Mouse (Mus musculus) MEL (cell line): ENCODE measurements at regions not wholly inside any gene's neighbourhood (a gene's known extent, or its start where the extent isn't known, plus 50 kb on each side); places are given as distances from the start of the nearest gene placed in this dataset.

ENCODE experiments used
- DNase-seq: peaks from one replicate; pipeline ENCODE4 v3.0.0; 2011; ENCODE audit warnings: low read depth, low spot score
- H3K27ac ChIP-seq: 2 replicates; pipeline ENCODE4 v1.5.1; 2012; ENCODE audit warnings: low read depth, mild to moderate bottlenecking, control low read depth, low read length, moderate library complexity; ENCODE audit not compliant: control insufficient read depth
- H3K27me3 ChIP-seq, 2 experiments: fragments of 150-350 bp in 1 of 2; sonication (generic) in 1 of 2; 2 replicates each; pipeline ENCODE4 v1.6.1; 2012; ENCODE audit warnings: low read length in 2 of 2, mild to moderate bottlenecking in 2 of 2, improper control_type of control experiment in 1 of 2, moderate library complexity in 1 of 2; ENCODE audit not compliant: insufficient read depth in 2 of 2, control insufficient read depth in 1 of 2
- H3K36me3 ChIP-seq, 2 experiments: 2 replicates each; pipeline ENCODE4 v1.6.1; 2012 to 2014; ENCODE audit warnings: low read length in 2 of 2, improper control_type of control experiment in 1 of 2, inconsistent platforms in 1 of 2, mild to moderate bottlenecking in 1 of 2; ENCODE audit not compliant: insufficient read depth in 2 of 2, control insufficient read depth in 1 of 2
- H3K4me1 ChIP-seq, 2 experiments: fragments of 150-350 bp in 1 of 2; sonication (generic) in 1 of 2; 2 replicates each; pipeline ENCODE4 v1.6.1; 2012; ENCODE audit warnings: low read length in 2 of 2, improper control_type of control experiment in 1 of 2, mild to moderate bottlenecking in 1 of 2; ENCODE audit not compliant: insufficient read depth in 2 of 2, control insufficient read depth in 1 of 2
- H3K4me3 ChIP-seq, 2 experiments: fragments of 150-350 bp in 1 of 2; sonication (generic) in 1 of 2; 2 replicates each; pipeline ENCODE4 v1.5.1; 2012; ENCODE audit warnings: low read depth in 2 of 2, low read length in 2 of 2, mild to moderate bottlenecking in 2 of 2, moderate library complexity in 2 of 2, control low read depth in 1 of 2, improper control_type of control experiment in 1 of 2; ENCODE audit not compliant: control insufficient read depth in 1 of 2, insufficient read depth in 1 of 2
- H3K79me2 ChIP-seq: 2 replicates; pipeline ENCODE4 v1.6.1; 2012; ENCODE audit warnings: mild to moderate bottlenecking, low read length, moderate library complexity; ENCODE audit not compliant: control insufficient read depth, poor library complexity, insufficient read depth
- H3K9ac ChIP-seq: 2 replicates; pipeline ENCODE4 v1.6.1; 2012; ENCODE audit warnings: low read depth, mild to moderate bottlenecking, control low read depth, low read length, moderate library complexity; ENCODE audit not compliant: control insufficient read depth, poor library complexity, severe bottlenecking
- H3K9me3 ChIP-seq: fragments of 150-350 bp; sonication (generic); replicated peaks from 2 replicates; pipeline ENCODE4 v1.6.1; 2012; ENCODE audit warnings: mild to moderate bottlenecking, low read length, improper control_type of control experiment, moderate library complexity; ENCODE audit not compliant: insufficient read depth
- CHD1 ChIP-seq: IDR thresholded peaks from 2 replicates; pipeline ENCODE4 v1.6.1; 2012; ENCODE audit warnings: low read depth, mild to moderate bottlenecking, inconsistent platforms, low read length, improper control_type of control experiment
- CTCF ChIP-seq, 3 experiments: IDR thresholded peaks in 2 of 3; conservative IDR thresholded peaks in 1 of 3; 2 replicates each; pipeline ENCODE4 v1.5.1; 2011 to 2012; ENCODE audit warnings: low read length in 3 of 3, low read depth in 2 of 3, mild to moderate bottlenecking in 2 of 3, improper control_type of control experiment in 1 of 3, inconsistent platforms in 1 of 3, mixed read lengths in 1 of 3, moderate library complexity in 1 of 3; ENCODE audit not compliant: control insufficient read depth in 1 of 3, insufficient read depth in 1 of 3, poor library complexity in 1 of 3, severe bottlenecking in 1 of 3
- E2F4 ChIP-seq: IDR thresholded peaks from 2 replicates; pipeline ENCODE4 v1.6.1; 2011; ENCODE audit warnings: low read depth, low read length, improper control_type of control experiment, borderline replicate concordance
- ELF1 ChIP-seq: IDR thresholded peaks from 2 replicates; pipeline ENCODE4 v1.6.1; 2014; ENCODE audit warnings: low read depth, mild to moderate bottlenecking, inconsistent platforms, low read length, improper control_type of control experiment, moderate library complexity
- EP300 ChIP-seq, 2 experiments: IDR thresholded peaks; 2 replicates each; pipeline ENCODE4 v1.6.1; 2011; ENCODE audit warnings: improper control_type of control experiment in 2 of 2, low read length in 2 of 2, low read depth in 1 of 2, mild to moderate bottlenecking in 1 of 2
- ETS1 ChIP-seq: IDR thresholded peaks from 2 replicates; pipeline ENCODE4 v1.6.1; 2012; ENCODE audit warnings: low read depth, mild to moderate bottlenecking, inconsistent platforms, low read length, improper control_type of control experiment, moderate library complexity
- GABPA ChIP-seq: IDR thresholded peaks from 2 replicates; pipeline ENCODE4 v1.6.1; 2012; ENCODE audit warnings: low read depth, mild to moderate bottlenecking, inconsistent platforms, low read length, improper control_type of control experiment, moderate library complexity
- MAFK ChIP-seq: IDR thresholded peaks from 2 replicates; pipeline ENCODE4 v1.6.1; 2011; ENCODE audit warnings: low read depth, mild to moderate bottlenecking, low read length, improper control_type of control experiment, borderline replicate concordance
- MAX ChIP-seq: IDR thresholded peaks from 2 replicates; pipeline ENCODE4 v1.6.1; 2011; ENCODE audit warnings: low read length, improper control_type of control experiment
- MEF2A ChIP-seq: IDR thresholded peaks from 2 replicates; pipeline ENCODE4 v1.6.1; 2014; ENCODE audit warnings: low read depth, mild to moderate bottlenecking, inconsistent platforms, low read length, improper control_type of control experiment; ENCODE audit not compliant: poor library complexity, insufficient replicate concordance, severe bottlenecking; ENCODE audit errors: extremely low read depth
- MXI1 ChIP-seq: IDR thresholded peaks from 2 replicates; pipeline ENCODE4 v1.6.1; 2011; ENCODE audit warnings: mild to moderate bottlenecking, low read depth, low read length, improper control_type of control experiment
- MYB ChIP-seq: IDR thresholded peaks from 2 replicates; pipeline ENCODE4 v1.6.1; 2011; ENCODE audit warnings: mild to moderate bottlenecking, low read depth, low read length, improper control_type of control experiment
- MYC ChIP-seq: IDR thresholded peaks from 2 replicates; pipeline ENCODE4 v1.6.1; 2011; ENCODE audit warnings: low read depth, mild to moderate bottlenecking, low read length, improper control_type of control experiment, moderate library complexity
- NRF1 ChIP-seq: IDR thresholded peaks from 2 replicates; pipeline ENCODE4 v1.6.1; 2014; ENCODE audit warnings: low read depth, mild to moderate bottlenecking, inconsistent platforms, low read length, improper control_type of control experiment, moderate library complexity; ENCODE audit not compliant: poor library complexity, insufficient read depth, severe bottlenecking
- POLR2A ChIP-seq, 2 experiments: IDR thresholded peaks; 2 replicates each; pipeline ENCODE4 v1.6.1; 2011 to 2012; ENCODE audit warnings: low read length in 2 of 2, mild to moderate bottlenecking in 2 of 2, control low read depth in 1 of 2, improper control_type of control experiment in 1 of 2, low read depth in 1 of 2, moderate library complexity in 1 of 2; ENCODE audit not compliant: control insufficient read depth in 1 of 2, insufficient read depth in 1 of 2, poor library complexity in 1 of 2
- RAD21 ChIP-seq: IDR thresholded peaks from 2 replicates; pipeline ENCODE4 v1.6.1; 2011; ENCODE audit warnings: mild to moderate bottlenecking, low read depth, low read length, improper control_type of control experiment
- SIN3A ChIP-seq: IDR thresholded peaks from 2 replicates; pipeline ENCODE4 v1.6.1; 2012; ENCODE audit warnings: low read length, improper control_type of control experiment, inconsistent platforms
- TBP ChIP-seq: IDR thresholded peaks from 2 replicates; pipeline ENCODE4 v1.8.0; 2011; ENCODE audit warnings: low read depth, low read length, improper control_type of control experiment
- UBTF ChIP-seq: IDR thresholded peaks from 2 replicates; pipeline ENCODE4 v1.6.1; 2012; ENCODE audit warnings: low read depth, mild to moderate bottlenecking, inconsistent platforms, low read length, improper control_type of control experiment, moderate library complexity, borderline replicate concordance; ENCODE audit not compliant: insufficient read depth
- USF2 ChIP-seq, 2 experiments: IDR thresholded peaks; 2 replicates each; pipeline ENCODE4 v1.6.1; 2011 to 2012; ENCODE audit warnings: improper control_type of control experiment in 2 of 2, low read length in 2 of 2, borderline replicate concordance in 1 of 2, inconsistent platforms in 1 of 2, low read depth in 1 of 2, mild to moderate bottlenecking in 1 of 2; ENCODE audit not compliant: insufficient read depth in 1 of 2
- ZKSCAN1 ChIP-seq: IDR thresholded peaks from 2 replicates; pipeline ENCODE4 v1.6.1; 2012; ENCODE audit warnings: low read depth, mild to moderate bottlenecking, inconsistent platforms, low read length, improper control_type of control experiment, moderate library complexity
- ZMIZ1 ChIP-seq: IDR thresholded peaks from 2 replicates; pipeline ENCODE4 v1.6.1; 2012; ENCODE audit warnings: low read depth, mild to moderate bottlenecking, inconsistent platforms, low read length, improper control_type of control experiment, moderate library complexity
- ZNF384 ChIP-seq: IDR thresholded peaks from 2 replicates; pipeline ENCODE4 v1.6.1; 2012; ENCODE audit warnings: low read depth, mild to moderate bottlenecking, inconsistent platforms, low read length, improper control_type of control experiment

DNA sequence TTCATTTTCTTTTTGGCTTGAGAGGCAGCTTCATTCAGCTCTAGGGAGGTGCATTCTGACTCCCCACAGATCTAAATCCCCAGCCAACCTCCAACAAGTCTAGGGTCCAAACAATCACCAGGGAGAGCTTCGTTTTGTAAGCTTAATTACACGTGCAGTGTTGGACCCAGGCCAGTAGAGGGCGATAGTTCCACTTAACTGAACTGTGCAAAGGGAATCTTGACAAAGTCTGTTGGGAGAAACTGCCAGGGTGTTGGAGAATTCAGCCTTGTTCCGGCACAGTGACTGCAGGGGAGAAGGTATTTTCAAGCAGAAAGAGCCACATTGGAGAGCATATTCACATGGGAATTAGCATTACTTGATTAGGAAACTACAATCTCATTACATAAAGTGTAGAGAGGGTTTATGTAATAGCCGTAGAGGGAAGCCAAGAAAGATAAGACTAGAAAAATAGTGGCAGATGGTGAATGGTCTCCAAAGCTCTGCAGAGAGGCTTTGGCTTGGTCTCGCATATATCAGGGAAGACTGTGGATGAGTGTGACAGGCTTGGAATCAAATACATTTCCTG is 358.2 kb downstream of the Bmper start (continued):
- TF ChIP-seq MXI1, result no peak

DNA sequence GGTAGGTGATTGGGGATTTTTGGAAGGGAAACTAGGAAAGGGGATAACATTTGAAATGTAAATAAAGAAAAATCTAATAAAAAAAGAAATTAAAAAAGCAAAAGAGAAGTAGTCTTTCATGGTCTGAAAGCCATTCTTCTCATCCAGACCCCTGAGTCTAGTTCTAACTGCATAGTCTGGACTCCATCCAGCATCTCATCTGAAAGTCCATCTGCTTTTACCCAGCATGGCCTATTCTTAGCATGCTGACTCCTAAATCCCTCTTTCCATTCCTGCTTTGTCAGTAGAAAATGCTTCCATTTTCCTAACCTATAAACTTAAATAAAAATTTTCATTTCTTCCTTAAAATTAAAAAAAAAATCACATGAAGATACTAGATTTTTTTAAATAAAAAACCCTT is 361.7 kb downstream of the Bmper start:
- no peak overlapping the region for H3K9ac ChIP-seq

GRCm38 (mm10) chr9:23589024-23589423 is 366.1 kb downstream of the Bmper start:
- TF ChIP-seq MAFK (no peak), NRF1 (no peak)
- no peak overlapping the region for H3K9ac ChIP-seq
- no peak for DNase-seq

More for the DNA sequence above, 361.7 kb downstream of the Bmper start:
- DNase-seq, result no peak
- H3K27me3 ChIP-seq, result no peaks in the 10 kb centered on the region; a peak in 1 of 4 replicates
- no peaks in the 10 kb centered on the region for H3K36me3 ChIP-seq
- no peak for TF ChIP-seq SIN3A
- no peak for TF ChIP-seq E2F4
- TF ChIP-seq ELF1, result no peak
- TF ChIP-seq TBP, result no peak
- TF ChIP-seq ZNF384, result no peak
- no peak for TF ChIP-seq GABPA
- no peak for TF ChIP-seq MYC
- no peak for TF ChIP-seq CHD1
- no peak overlapping the region for H3K27ac ChIP-seq
- H3K9me3 ChIP-seq, result no peaks in the 10 kb centered on the region
- H3K4me3 ChIP-seq, result no peak overlapping the region
- H3K79me2 ChIP-seq, result no peaks in the 10 kb centered on the region
- H3K4me1 ChIP-seq, result no peaks in the 10 kb centered on the region

GRCm38 (mm10) chr9:23591906-23592305 is 369.0 kb downstream of the Bmper start:
- no peak overlapping the region for H3K4me3 ChIP-seq
- no peak for DNase-seq
- H3K27me3 ChIP-seq, result no peaks in the 10 kb centered on the region
- no peak overlapping the region for H3K9ac ChIP-seq
- H3K9me3 ChIP-seq, result no peaks in the 10 kb centered on the region
- no peak overlapping the region for H3K27ac ChIP-seq
- no peaks in the 10 kb centered on the region for H3K79me2 ChIP-seq
- no peaks in the 10 kb centered on the region for H3K4me1 ChIP-seq
- H3K36me3 ChIP-seq, result no peaks in the 10 kb centered on the region
- TF ChIP-seq MAFK (no peak), CTCF (IDR thresholded peaks at IDR 0.05 in 2 of 3, conservative IDR thresholded peaks at IDR 0.05 in 1 of 3; ENCODE audit: control insufficient read depth in 1 of 3, insufficient read depth in 1 of 3, low read depth in 2 of 3, low read length in 3 of 3, poor library complexity in 1 of 3, severe bottlenecking in 1 of 3) (no peak), ZKSCAN1 (no peak), UBTF (no peak), ZNF384 (no peak), EP300 (IDR thresholded peaks at IDR 0.05; ENCODE audit: low read depth in 1 of 2, low read length in 2 of 2) (no peak), E2F4 (no peak), RAD21 (no peak), USF2 (IDR thresholded peaks at IDR 0.05; ENCODE audit: borderline replicate concordance in 1 of 2, insufficient read depth in 1 of 2, low read depth in 1 of 2, low read length in 2 of 2) (no peak), NRF1 (no peak), ZMIZ1 (no peak), MYB (no peak), MAX (no peak), ETS1 (no peak), POLR2A (IDR thresholded peaks at IDR 0.05; ENCODE audit: control insufficient read depth in 1 of 2, insufficient read depth in 1 of 2, low read depth in 1 of 2, low read length in 2 of 2, poor library complexity in 1 of 2) (no peak), SIN3A (no peak), MXI1 (no peak), CHD1 (no peak), MEF2A (no peak)

More at GRCm38 (mm10) chr9:23589024-23589423, 366.1 kb downstream of the Bmper start:
- Histone ChIP-seq H3K27me3 (no peaks in the 10 kb centered on the region), H3K36me3 (no peaks in the 10 kb centered on the region), H3K9me3 (no peaks in the 10 kb centered on the region), H3K4me1 (no peaks in the 10 kb centered on the region), H3K79me2 (no peaks in the 10 kb centered on the region), H3K27ac (no peak overlapping the region), H3K4me3 (no peak overlapping the region)
